Mouse (Mus musculus): Measurements from ENCODE around the gene Pip4k2a.

DNA sequence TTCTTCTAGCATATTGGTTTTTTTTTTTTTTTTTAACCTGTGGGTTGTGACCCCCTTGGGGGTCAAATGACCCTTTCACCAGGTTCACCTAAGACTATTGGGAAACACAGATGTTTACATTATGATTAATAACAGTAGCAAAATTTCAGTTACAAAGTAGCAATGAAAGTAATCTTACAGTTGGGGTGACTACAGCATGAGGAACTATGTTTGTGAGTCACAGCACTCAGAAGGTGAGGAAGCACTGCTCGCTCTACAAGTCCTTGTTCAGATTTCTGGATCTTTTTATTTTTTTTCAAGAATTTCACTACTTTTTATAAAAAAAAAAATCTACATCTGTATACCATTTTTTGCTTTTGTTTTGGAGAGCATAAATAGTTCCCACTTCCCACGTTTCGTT is 26.4 kb downstream of the Pip4k2a start:
- TF ChIP-seq POLR2A (IDR thresholded peaks at IDR 0.05; ENCODE audit: borderline replicate concordance, extremely low read depth, low read depth, low read length) (no peak), CTCF (IDR thresholded peaks at IDR 0.05; ENCODE audit: insufficient read depth, low read length) (no peak)

Data from lung, adult 2 months (tissue).